Mouse (Mus musculus): ENCODE results near the gene Marc1. TPM values are rescaled to one million over a fixed set of nuclear protein-coding genes. Genes with fewer than 3 reads are reported as not detected.

The Marc1 gene
- polyA plus RNA-seq, 1 experiment from 2014 or later, result 0.88 TPM

- peak overlapping the region; percentile 94 for H3K27ac ChIP-seq
- peak overlapping the region; percentile 78 for H3K4me2 ChIP-seq (replicated peaks)
- peaks cover 14% of the 10 kb centered on the region; the same call in 1 of the 2 replicates for H3K4me1 ChIP-seq (replicated peaks)
- no peaks in the 10 kb centered on the region for H3K27me3 ChIP-seq (replicated peaks)
- 17% methylated on average over 15 of the region's 15 CpGs for WGBS
- H3K36me3 ChIP-seq, result peaks cover 5% of the 10 kb centered on the region; the same call in 1 of the 2 replicates
- H3K9ac ChIP-seq, result peak overlapping the region; percentile 95
- H3K9me3 ChIP-seq, result no peaks in the 10 kb centered on the region
- no peak for ATAC-seq
- H3K4me3 ChIP-seq (replicated peaks), result peak overlapping the region; percentile 96
These were observed 33.4 kb upstream of the Marc1 start for GRCm38 (mm10) chr1:184844326-184845066.

DNA sequence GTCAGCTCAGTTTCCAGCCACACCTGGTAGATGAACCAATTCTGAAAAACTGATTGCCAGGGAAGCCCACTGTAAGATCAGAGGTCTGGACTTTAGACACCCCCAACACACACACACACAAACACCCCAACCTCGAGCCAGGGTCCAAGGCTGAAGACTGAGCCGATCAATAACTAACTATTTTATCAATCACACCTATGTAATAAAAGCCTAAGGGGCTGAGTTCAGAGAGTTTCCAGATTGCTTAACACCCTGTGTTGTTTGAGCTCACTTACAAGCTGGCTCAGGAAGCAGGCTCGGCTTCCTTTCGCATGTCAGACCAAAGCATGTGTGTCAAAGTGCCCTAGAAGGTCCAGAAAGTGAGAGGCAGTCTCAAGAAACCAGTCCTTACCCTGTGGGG is 26.5 kb upstream of the Marc1 start:
- WGBS, result 61% methylated on average over 4 of the region's 4 CpGs
- Histone ChIP-seq H3K36me3 (peaks cover 9% of the 10 kb centered on the region), H3K27me3 (replicated peaks) (no peaks in the 10 kb centered on the region), H3K4me1 (replicated peaks) (no peaks in the 10 kb centered on the region), H3K4me2 (replicated peaks) (no peak overlapping the region), H3K4me3 (replicated peaks) (no peak overlapping the region), H3K27ac (peak overlapping the region; percentile 54), H3K9me3 (no peaks in the 10 kb centered on the region), H3K9ac (no peak overlapping the region)
- ATAC-seq, result peak; percentile 73

DNA sequence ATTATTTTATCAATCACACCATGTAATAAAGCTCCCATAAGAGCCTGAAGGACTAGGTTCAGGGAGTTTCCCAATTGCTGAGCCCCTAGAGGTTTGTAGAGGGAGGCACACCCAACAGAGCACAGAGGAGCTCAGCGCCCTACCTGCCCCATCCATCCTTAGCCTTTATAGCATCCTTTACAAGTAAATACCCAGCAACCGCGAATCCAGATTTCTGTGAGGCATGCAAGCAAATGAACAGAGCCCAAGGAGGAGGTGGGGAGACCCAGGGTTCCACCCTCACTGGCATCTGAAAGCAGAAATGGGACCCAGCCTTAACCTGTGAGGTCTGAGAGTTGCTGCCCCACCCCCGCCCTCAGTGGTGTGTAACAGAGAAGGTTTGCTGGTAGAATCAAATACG is 25.2 kb upstream of the Marc1 start:
- ATAC-seq, result no peak; the same call in 1 of the 2 replicates
- peaks cover 20% of the 10 kb centered on the region for H3K36me3 ChIP-seq
- H3K4me1 ChIP-seq (replicated peaks), result no peaks in the 10 kb centered on the region
- H3K9ac ChIP-seq, result no peak overlapping the region
- no peak overlapping the region for H3K4me3 ChIP-seq (replicated peaks)
- WGBS, result 84% methylated on average over 5 of the region's 5 CpGs
- H3K27ac ChIP-seq, result no peak overlapping the region
- H3K27me3 ChIP-seq (replicated peaks), result no peaks in the 10 kb centered on the region
- H3K4me2 ChIP-seq (replicated peaks), result no peak overlapping the region
- no peaks in the 10 kb centered on the region for H3K9me3 ChIP-seq

GRCm38 (mm10) chr1:184833499-184833898 is 22.4 kb upstream of the Marc1 start:
- ATAC-seq, result no peak
- no peak overlapping the region for H3K4me3 ChIP-seq (replicated peaks)
- H3K27ac ChIP-seq, result no peak overlapping the region
- no peak overlapping the region for H3K4me2 ChIP-seq (replicated peaks)
- H3K36me3 ChIP-seq, result peaks cover 26% of the 10 kb centered on the region
- 0 out of 2 replicates have a peak, but pooled peaks cover 5% of the 10 kb centered on the region for H3K4me1 ChIP-seq (replicated peaks)
- H3K27me3 ChIP-seq (replicated peaks), result no peaks in the 10 kb centered on the region
- H3K9me3 ChIP-seq, result no peaks in the 10 kb centered on the region
- 85% methylated on average over 7 of the region's 7 CpGs for WGBS
- no peak overlapping the region for H3K9ac ChIP-seq

DNA sequence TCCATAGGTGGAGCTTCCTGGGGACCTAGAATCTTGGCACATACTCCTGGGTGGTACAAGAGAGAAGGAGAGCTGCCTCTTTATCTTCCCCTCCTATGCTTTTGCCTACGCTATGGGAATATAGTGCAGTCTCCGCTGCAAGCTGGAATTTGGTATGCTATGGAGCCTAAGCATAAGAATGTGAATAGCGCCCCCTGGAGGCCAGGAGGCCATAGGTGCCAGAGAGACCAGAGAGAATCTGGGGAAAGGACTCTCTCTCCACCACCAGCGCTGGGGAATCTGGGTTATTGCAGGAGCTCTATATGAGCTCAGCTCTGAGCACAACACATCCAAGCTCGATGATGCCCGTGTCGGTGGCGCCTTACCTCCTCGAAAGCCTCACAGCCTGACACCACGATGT is 21.1 kb upstream of the Marc1 start:
- no peak for ATAC-seq
- no peak overlapping the region for H3K9ac ChIP-seq
- H3K4me1 ChIP-seq (replicated peaks), result 0 out of 2 replicates have a peak, but pooled peaks cover 5% of the 10 kb centered on the region
- no peak overlapping the region for H3K4me3 ChIP-seq (replicated peaks)
- no peak overlapping the region for H3K27ac ChIP-seq
- 84% methylated on average over 10 of the region's 10 CpGs for WGBS
- no peaks in the 10 kb centered on the region for H3K27me3 ChIP-seq (replicated peaks)
- no peaks in the 10 kb centered on the region for H3K9me3 ChIP-seq
- no peak overlapping the region for H3K4me2 ChIP-seq (replicated peaks)
- peaks cover 26% of the 10 kb centered on the region for H3K36me3 ChIP-seq

DNA sequence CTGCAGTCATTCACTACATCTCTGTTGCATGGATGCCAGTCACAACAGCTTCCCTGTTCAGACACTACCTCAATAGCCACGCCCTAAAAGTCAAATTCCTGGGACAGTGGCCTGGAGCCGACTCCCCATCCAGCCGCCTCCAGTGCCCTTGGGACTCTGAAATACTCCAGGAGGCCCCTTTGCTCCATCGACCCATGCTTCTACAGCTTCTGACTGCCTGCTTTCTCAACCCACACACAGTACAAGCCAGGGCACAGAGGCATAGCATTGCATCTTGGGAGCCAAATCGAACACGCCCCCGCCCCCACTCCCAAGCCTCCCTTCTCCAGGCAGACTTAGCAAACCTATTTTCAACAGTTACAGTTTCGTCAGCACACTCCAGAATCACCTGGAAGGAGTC is 18.8 kb upstream of the Marc1 start:
- H3K4me1 ChIP-seq (replicated peaks), result peaks cover 7% of the 10 kb centered on the region; the same call in 1 of the 2 replicates
- H3K27ac ChIP-seq, result 0 out of 2 replicates have a peak overlapping the region, but pooled peaks have one; percentile 9
- peak; percentile 35; the same call in 1 of the 2 replicates for ATAC-seq
- no peaks in the 10 kb centered on the region for H3K27me3 ChIP-seq (replicated peaks)
- no peak overlapping the region for H3K9ac ChIP-seq
- H3K4me3 ChIP-seq (replicated peaks), result no peak overlapping the region
- H3K9me3 ChIP-seq, result no peaks in the 10 kb centered on the region
- peaks cover 26% of the 10 kb centered on the region for H3K36me3 ChIP-seq
- WGBS, result 77% methylated on average over 8 of the region's 8 CpGs
- no peak overlapping the region for H3K4me2 ChIP-seq (replicated peaks)

DNA sequence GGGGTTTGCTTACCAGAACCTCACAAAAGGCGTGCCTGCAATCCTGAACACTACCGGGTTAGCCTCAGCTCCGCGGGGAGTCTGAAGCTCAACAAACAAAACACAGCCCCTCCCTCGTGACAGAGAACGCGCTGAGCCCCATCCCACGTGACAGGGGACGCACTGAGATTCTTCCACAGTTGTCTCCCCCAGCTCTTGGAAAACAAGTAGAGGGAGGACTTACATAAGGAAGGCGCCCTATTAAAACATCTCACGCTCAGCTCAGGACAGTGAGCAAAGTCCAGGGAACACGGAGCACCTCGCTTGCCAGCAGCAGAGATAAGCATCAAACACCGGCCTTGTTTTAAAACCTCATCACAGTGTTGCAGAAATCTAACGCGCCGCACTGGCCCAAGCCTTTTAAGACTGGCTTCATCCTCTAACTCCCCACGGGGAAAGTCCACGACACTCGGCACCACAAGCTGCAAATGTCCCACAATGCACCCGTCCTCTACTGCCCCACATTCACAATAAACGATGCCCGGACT is 16.1 kb upstream of the Marc1 start:
- Histone ChIP-seq H3K9ac (no peak overlapping the region), H3K4me2 (replicated peaks) (peak overlapping the region; percentile 50), H3K4me3 (replicated peaks) (peak overlapping the region; percentile 4; the same call in 1 of the 2 replicates), H3K27me3 (replicated peaks) (no peaks in the 10 kb centered on the region), H3K4me1 (replicated peaks) (peaks cover 20% of the 10 kb centered on the region; the same call in 1 of the 2 replicates), H3K9me3 (no peaks in the 10 kb centered on the region), H3K27ac (peak overlapping the region; percentile 86), H3K36me3 (peaks cover 17% of the 10 kb centered on the region)
- WGBS, result 34% methylated on average over 23 of the region's 23 CpGs
- peak; percentile 73 for ATAC-seq

DNA sequence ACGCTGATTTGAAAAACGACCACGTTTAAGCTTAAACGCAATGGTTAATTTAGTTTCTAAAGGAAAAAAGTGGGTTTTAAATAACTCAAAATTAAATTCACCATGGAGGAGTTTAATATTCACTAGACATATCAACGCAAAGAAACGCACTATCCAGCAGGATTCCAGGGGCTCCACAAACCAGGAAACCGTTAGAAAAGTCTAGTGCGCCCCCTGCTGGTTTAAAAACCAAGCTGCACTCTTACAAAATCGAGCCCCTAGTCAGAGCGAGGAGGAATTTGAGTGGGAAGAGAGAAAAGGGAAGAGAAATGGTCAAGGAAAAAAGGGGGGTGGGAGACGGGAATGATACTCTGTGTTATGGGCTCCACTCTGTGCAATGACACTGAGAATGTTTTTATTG is 14.0 kb upstream of the Marc1 start:
- no peak overlapping the region; the same call in 1 of the 2 replicates for H3K4me2 ChIP-seq (replicated peaks)
- no peak overlapping the region for H3K4me3 ChIP-seq (replicated peaks)
- no peaks in the 10 kb centered on the region for H3K9me3 ChIP-seq
- H3K27me3 ChIP-seq (replicated peaks), result no peaks in the 10 kb centered on the region
- H3K27ac ChIP-seq, result no peak overlapping the region
- H3K4me1 ChIP-seq (replicated peaks), result peaks cover 18% of the 10 kb centered on the region; the same call in 1 of the 2 replicates
- ATAC-seq, result no peak
- no peak overlapping the region for H3K9ac ChIP-seq
- 21% methylated on average over 11 of the region's 11 CpGs for WGBS
- 0 out of 2 replicates have a peak, but pooled peaks cover 1% of the 10 kb centered on the region for H3K36me3 ChIP-seq

GRCm38 (mm10) chr1:184824439-184824851 is 13.3 kb upstream of the Marc1 start:
- Histone ChIP-seq H3K4me1 (replicated peaks) (peaks cover 17% of the 10 kb centered on the region; the same call in 1 of the 2 replicates), H3K9me3 (no peaks in the 10 kb centered on the region), H3K4me3 (replicated peaks) (no peak overlapping the region), H3K4me2 (replicated peaks) (no peak overlapping the region; the same call in 1 of the 2 replicates), H3K9ac (no peak overlapping the region), H3K36me3 (no peaks in the 10 kb centered on the region), H3K27me3 (replicated peaks) (no peaks in the 10 kb centered on the region), H3K27ac (no peak overlapping the region)
- peak; percentile 76 for ATAC-seq
- WGBS, result 10% methylated on average over 12 of the region's 12 CpGs

GRCm38 (mm10) chr1:184822678-184823077 is 11.6 kb upstream of the Marc1 start:
- Histone ChIP-seq H3K27me3 (replicated peaks) (no peaks in the 10 kb centered on the region), H3K4me2 (replicated peaks) (no peak overlapping the region), H3K36me3 (peaks cover 12% of the 10 kb centered on the region; the same call in 1 of the 2 replicates), H3K9me3 (no peaks in the 10 kb centered on the region), H3K4me3 (replicated peaks) (no peak overlapping the region), H3K4me1 (replicated peaks) (peaks cover 15% of the 10 kb centered on the region; the same call in 1 of the 2 replicates), H3K27ac (no peak overlapping the region), H3K9ac (no peak overlapping the region)
- 31% methylated on average over 11 of the region's 11 CpGs for WGBS
- no peak for ATAC-seq

DNA sequence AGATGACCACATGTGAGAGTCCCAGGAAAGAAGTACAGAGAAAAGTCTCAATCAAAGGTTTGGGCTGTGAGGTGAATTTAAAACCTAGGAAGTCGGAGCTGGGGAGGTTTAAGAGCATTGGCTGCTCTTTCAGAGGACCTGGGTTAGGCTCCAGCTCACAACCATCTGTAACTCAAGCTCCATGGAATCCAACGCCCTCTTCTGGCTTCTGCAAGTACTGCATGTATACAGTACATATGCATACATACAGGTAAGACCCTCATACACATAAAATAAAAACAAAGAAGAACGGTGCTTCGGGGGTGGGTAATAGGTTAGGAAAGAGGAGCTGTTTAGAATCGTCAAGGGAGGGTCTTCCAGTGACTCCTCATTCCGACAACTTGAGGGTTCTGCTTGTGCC is 6.7 kb upstream of the Marc1 start:
- 85% methylated on average over 6 of the region's 6 CpGs for WGBS

GRCm38 (mm10) chr1:184811716-184812250 is 670 bp upstream of the Marc1 start:
- peaks cover 27% of the 10 kb centered on the region for H3K4me1 ChIP-seq (replicated peaks)
- peak; percentile 41 for ATAC-seq
- no peak overlapping the region for H3K9ac ChIP-seq
- peaks cover 4% of the 10 kb centered on the region; the same call in 1 of the 2 replicates for H3K27me3 ChIP-seq (replicated peaks)
- H3K27ac ChIP-seq, result 0 out of 2 replicates have a peak overlapping the region, but pooled peaks have one; percentile 6
- 57% methylated on average over 8 of the region's 8 CpGs for WGBS
- H3K4me3 ChIP-seq (replicated peaks), result no peak overlapping the region
- H3K36me3 ChIP-seq, result peaks cover 3% of the 10 kb centered on the region
- peak overlapping the region; percentile 84 for H3K4me2 ChIP-seq (replicated peaks)
- no peaks in the 10 kb centered on the region for H3K9me3 ChIP-seq

More for the DNA sequence above, 6.7 kb upstream of the Marc1 start:
- no peak overlapping the region for H3K9ac ChIP-seq
- no peaks in the 10 kb centered on the region for H3K27me3 ChIP-seq (replicated peaks)
- H3K4me1 ChIP-seq (replicated peaks), result 0 out of 2 replicates have a peak, but pooled peaks cover 2% of the 10 kb centered on the region
- ATAC-seq, result no peak
- no peak overlapping the region for H3K4me2 ChIP-seq (replicated peaks)
- H3K27ac ChIP-seq, result no peak overlapping the region
- no peak overlapping the region for H3K4me3 ChIP-seq (replicated peaks)
- H3K9me3 ChIP-seq, result no peaks in the 10 kb centered on the region
- H3K36me3 ChIP-seq, result peaks cover 16% of the 10 kb centered on the region
